Mouse (Mus musculus) lung, adult 2 months (tissue): ENCODE results near the gene Ccdc175. TPM values are rescaled to one million over a fixed set of nuclear protein-coding genes. Genes with fewer than 3 reads are reported as not detected.

ENCODE experiments used
- DNase-seq: peaks from one replicate; pipeline ENCODE4 v3.0.0; 2022
- H3K4me1 ChIP-seq: fragments of 200-500 bp; 2 replicates; pipeline ENCODE4 v1.6.1; 2011; ENCODE audit warnings: low read length; ENCODE audit not compliant: control insufficient read depth, insufficient read depth
- H3K4me3 ChIP-seq: fragments of 200-500 bp; replicated peaks from 2 replicates; pipeline ENCODE3; 2011; ENCODE audit warnings: low read depth, mild to moderate bottlenecking, control low read depth, low read length; ENCODE audit errors: extremely low read depth
- CTCF ChIP-seq: fragments of 200-500 bp; IDR thresholded peaks from 2 replicates; pipeline ENCODE4 v1.5.1; 2011; ENCODE audit warnings: mild to moderate bottlenecking, low read length, control low read depth; ENCODE audit not compliant: insufficient read depth
- POLR2A ChIP-seq: fragments of 200-500 bp; IDR thresholded peaks from 2 replicates; pipeline ENCODE4 v1.6.1; 2011; ENCODE audit warnings: low read depth, mild to moderate bottlenecking, control low read depth, low read length, borderline replicate concordance; ENCODE audit errors: extremely low read depth
- WGBS: fragments of 180-500 bp; shearing (Covaris S2); methylation state at CpG from one replicate; pipeline ENCODE4 v1.1.7; 2018; 5-methylcytosine and 5-hydroxymethylcytosine counted together
- polyA plus RNA-seq: library from polyadenylated mRNA; depleted of rRNA; stranded (reverse); fragments of >200 nt; gene quantifications from 2 replicates; pipeline ENCODE4 v1.2.3, GENCODE M21; 2012

The Ccdc175 gene
- polyA plus RNA-seq, 1 experiment = not detected

GRCm38 (mm10) chr12:72200828-72201227 lies 16.0 kb upstream of the Ccdc175 start:
- H3K4me1 ChIP-seq = no peaks in the 10 kb centered on the region
- DNase-seq = no peak
- whole genome bisulfite sequencing = 92% methylated on average over 3 of the region's 3 CpGs
- H3K4me3 ChIP-seq = no peak overlapping the region
- TF ChIP-seq CTCF (no peak), POLR2A (no peak)

- DNase-seq = no peak
- Histone ChIP-seq H3K4me1 (no peaks in the 10 kb centered on the region), H3K4me3 (no peak overlapping the region)
- WGBS = 39% methylated on average over 18 of the region's 18 CpGs
- TF ChIP-seq CTCF = no peak
Observed at GRCm38 (mm10) chr12:72197925-72198486, 13.2 kb upstream of the Ccdc175 start.

GRCm38 (mm10) chr12:72197434-72197833 lies 12.6 kb upstream of the Ccdc175 start:
- TF ChIP-seq POLR2A (no peak), CTCF (no peak)
- Histone ChIP-seq H3K4me1 (no peaks in the 10 kb centered on the region), H3K4me3 (no peak overlapping the region)
- WGBS = 47% methylated on average over 7 of the region's 7 CpGs
- no peak for DNase-seq

GRCm38 (mm10) chr12:72179561-72179960 lies 5.3 kb downstream of the Ccdc175 start:
- DNase-seq = no peak
- TF ChIP-seq CTCF = no peak
- no peak for TF ChIP-seq POLR2A
- Histone ChIP-seq H3K4me1 (no peaks in the 10 kb centered on the region), H3K4me3 (no peak overlapping the region)
- WGBS = 77% methylated on average over 4 of the region's 4 CpGs

- 86% methylated on average over 3 of the region's 3 CpGs for WGBS
- TF ChIP-seq POLR2A = no peak
- TF ChIP-seq CTCF = no peak
- DNase-seq = no peak
- H3K4me3 ChIP-seq = no peak overlapping the region
- H3K4me1 ChIP-seq = no peaks in the 10 kb centered on the region
Observed at GRCm38 (mm10) chr12:72178322-72178721, 6.5 kb downstream of the Ccdc175 start.

GRCm38 (mm10) chr12:72158421-72158820 lies 26.4 kb downstream of the Ccdc175 start:
- TF ChIP-seq POLR2A (no peak), CTCF (no peak)
- 68% methylated on average over 4 of the region's 4 CpGs for WGBS
- DNase-seq = no peak
- H3K4me1 ChIP-seq = no peaks in the 10 kb centered on the region
- H3K4me3 ChIP-seq = no peak overlapping the region

- no peak for DNase-seq
- no peak overlapping the region for H3K4me3 ChIP-seq
- H3K4me1 ChIP-seq = no peaks in the 10 kb centered on the region
- TF ChIP-seq CTCF (no peak), POLR2A (no peak)
- WGBS = 85% methylated on average over 4 of the region's 4 CpGs
Observed at GRCm38 (mm10) chr12:72150786-72151185, 34.0 kb downstream of the Ccdc175 start.

- no peak for DNase-seq
- no peaks in the 10 kb centered on the region for H3K4me1 ChIP-seq
- no peak overlapping the region for H3K4me3 ChIP-seq
- WGBS = 84% methylated on average over 10 of the region's 10 CpGs
- no peak for TF ChIP-seq CTCF
- no peak for TF ChIP-seq POLR2A
Observed at GRCm38 (mm10) chr12:72129203-72129602, 55.6 kb downstream of the Ccdc175 start.

- DNase-seq = no peak
- Histone ChIP-seq H3K4me1 (no peaks in the 10 kb centered on the region), H3K4me3 (no peak overlapping the region)
- 65% methylated on average over 21 of the region's 23 CpGs for WGBS
- TF ChIP-seq POLR2A (no peak), CTCF (no peak)
Observed at GRCm38 (mm10) chr12:72115686-72116345, 69.0 kb downstream of the Ccdc175 start.

- 65% methylated on average over 6 of the region's 6 CpGs for WGBS
Observed at GRCm38 (mm10) chr12:72115126-72115525, 69.7 kb downstream of the Ccdc175 start.

More at GRCm38 (mm10) chr12:72115126-72115525, 69.7 kb downstream of the Ccdc175 start:
- TF ChIP-seq POLR2A (no peak), CTCF (no peak)
- Histone ChIP-seq H3K4me1 (no peaks in the 10 kb centered on the region), H3K4me3 (no peak overlapping the region)
- no peak for DNase-seq
